Mouse (Mus musculus) hindbrain, embryonic 10.5 days (tissue): ENCODE measurements around the gene Eif1. TPM values are rescaled to one million over a fixed set of nuclear protein-coding genes. Genes with fewer than 3 reads are reported as not detected.
"Not testable (repeated sequence)": the region's sequence is repeated elsewhere in the genome, so short reads cannot be mapped to it uniquely, and the experiment has no call there.

ENCODE experiments used
- DNase-seq: peaks from one replicate; pipeline ENCODE4 v3.0.0-alpha.2; 2017; ENCODE audit warnings: low spot score
- H3K27ac ChIP-seq: fragments of 300-500 bp; sonication (generic); 2 replicates; pipeline ENCODE4 v1.5.1; 2016; ENCODE audit warnings: mild to moderate bottlenecking, moderate library complexity
- H3K27me3 ChIP-seq: fragments of 300-500 bp; sonication (generic); 2 replicates; pipeline ENCODE4 v1.6.1; 2016; ENCODE audit warnings: mild to moderate bottlenecking; ENCODE audit not compliant: poor library complexity, insufficient read depth, severe bottlenecking
- H3K36me3 ChIP-seq: fragments of 300-500 bp; sonication (generic); 2 replicates; pipeline ENCODE4 v1.6.1; 2016; ENCODE audit warnings: mild to moderate bottlenecking, moderate library complexity
- H3K4me1 ChIP-seq: fragments of 300-500 bp; sonication (generic); replicated peaks from 2 replicates; pipeline ENCODE4 v1.6.1; 2016; ENCODE audit warnings: mild to moderate bottlenecking
- H3K4me3 ChIP-seq: fragments of 300-500 bp; sonication (generic); 2 replicates; pipeline ENCODE4 v1.5.1; 2016; ENCODE audit warnings: mild to moderate bottlenecking, moderate library complexity
- H3K9me3 ChIP-seq: fragments of 300-500 bp; sonication (generic); 2 replicates; pipeline ENCODE4 v1.6.1; 2016; ENCODE audit warnings: mild to moderate bottlenecking, moderate library complexity
- WGBS: fragments of 180-500 bp; shearing (Covaris S2); methylation state at CpG from one replicate; pipeline ENCODE4 v1.1.7; 2016; 5-methylcytosine and 5-hydroxymethylcytosine counted together
- polyA plus RNA-seq: library from polyadenylated mRNA; unstranded; fragments of >200 nt; fragmentation: Nextera tagmentation; extraction: Ambion mirVana; gene quantifications from 2 replicates; pipeline ENCODE4 v1.2.1, GENCODE M21; 2016

Eif1 gene
- polyA plus RNA-seq, 1 experiment from 2014 or later: 1,728 TPM

GRCm38 (mm10) chr11:100332766-100333515, 13.3 kb downstream of the Eif1 start:
- 64% methylated on average over 9 of the region's 9 CpGs for WGBS
- Histone ChIP-seq H3K9me3 (no peaks in the 10 kb centered on the region), H3K4me1 (peaks cover 52% of the 10 kb centered on the region), H3K27ac (peak overlapping the region; percentile 66; the same call in 1 of the 2 replicates), H3K27me3 (no peaks in the 10 kb centered on the region), H3K4me3 (no peak overlapping the region), H3K36me3 (no peaks in the 10 kb centered on the region)
- DNase-seq: peak; percentile 16

GRCm38 (mm10) chr11:100333944-100334457, 14.3 kb downstream of the Eif1 start, which contains the start of gene Gast:
Gene Gast (plus strand): TSS chr11:100334407.
- Histone ChIP-seq H3K36me3 (no peaks in the 10 kb centered on the region), H3K27me3 (no peaks in the 10 kb centered on the region), H3K4me3 (no peak within 1 kb of the TSS), H3K4me1 (peaks cover 52% of the 10 kb centered on the region), H3K27ac (0 out of 2 replicates have a peak within 1 kb of the TSS, but pooled peaks have one; percentile 25), H3K9me3 (no peaks in the 10 kb centered on the region)
- DNase-seq: no peak
- 86% methylated on average over 6 of the region's 6 CpGs for WGBS

- peaks cover 43% of the 10 kb centered on the region for H3K4me1 ChIP-seq
- no peaks in the 10 kb centered on the region; the same call in 1 of the 2 replicates for H3K27me3 ChIP-seq
- H3K36me3 ChIP-seq: no peaks in the 10 kb centered on the region
- peak overlapping the region; percentile 2; the same call in 1 of the 2 replicates for H3K27ac ChIP-seq
- H3K4me3 ChIP-seq: no peak overlapping the region
- DNase-seq: peak; percentile 49
- WGBS: 69% methylated on average over 3 of the region's 3 CpGs
- no peaks in the 10 kb centered on the region for H3K9me3 ChIP-seq
These were observed 16.0 kb downstream of the Eif1 start for GRCm38 (mm10) chr11:100335731-100336130.

- Histone ChIP-seq H3K36me3 (peaks cover 10% of the 10 kb centered on the region; the same call in 1 of the 2 replicates), H3K27ac (no peak overlapping the region), H3K9me3 (no peaks in the 10 kb centered on the region), H3K4me3 (no peak overlapping the region), H3K27me3 (no peaks in the 10 kb centered on the region; the same call in 1 of the 2 replicates), H3K4me1 (0 out of 2 replicates have a peak, but pooled peaks cover 4% of the 10 kb centered on the region)
- WGBS: 92% methylated on average over 10 of the region's 10 CpGs
- DNase-seq: no peak
These were observed 24.6 kb downstream of the Eif1 start for GRCm38 (mm10) chr11:100344269-100344668.

GRCm38 (mm10) chr11:100352076-100352857, 32.6 kb downstream of the Eif1 start:
- Histone ChIP-seq H3K4me3 (no peak overlapping the region), H3K27ac (0 out of 2 replicates have a peak overlapping the region, but pooled peaks have one; percentile 20), H3K9me3 (no peaks in the 10 kb centered on the region), H3K36me3 (peaks cover 47% of the 10 kb centered on the region), H3K27me3 (peaks cover 45% of the 10 kb centered on the region), H3K4me1 (peaks cover 41% of the 10 kb centered on the region)
- 42% methylated on average over 10 of the region's 10 CpGs for WGBS
- peak; percentile 37 for DNase-seq

- peak overlapping the region; percentile 85 for H3K4me3 ChIP-seq
- H3K27me3 ChIP-seq: peaks cover 76% of the 10 kb centered on the region
- H3K4me1 ChIP-seq: peaks cover 37% of the 10 kb centered on the region
- H3K27ac ChIP-seq: peak overlapping the region; percentile 93
- 1% methylated on average over 54 of the region's 54 CpGs for WGBS
- DNase-seq: peak; percentile 43
- H3K9me3 ChIP-seq: no peaks in the 10 kb centered on the region
- peaks cover 30% of the 10 kb centered on the region for H3K36me3 ChIP-seq
These were observed 35.7 kb downstream of the Eif1 start for GRCm38 (mm10) chr11:100355151-100355951.

GRCm38 (mm10) chr11:100355972-100356818, 36.5 kb downstream of the Eif1 start, which contains the start of gene Hap1:
Gene Hap1 (minus strand): TSS chr11:100356128.
- WGBS: 2% methylated on average over 49 of the region's 49 CpGs
- H3K4me1 ChIP-seq: peaks cover 37% of the 10 kb centered on the region
- peak within 1 kb of the TSS; percentile 85 for H3K4me3 ChIP-seq
- H3K9me3 ChIP-seq: no peaks in the 10 kb centered on the region
- peaks cover 80% of the 10 kb centered on the region for H3K27me3 ChIP-seq
- peak within 1 kb of the TSS; percentile 93 for H3K27ac ChIP-seq
- DNase-seq: peak; percentile 84
- peaks cover 24% of the 10 kb centered on the region for H3K36me3 ChIP-seq

GRCm38 (mm10) chr11:100356819-100357211, 37.1 kb downstream of the Eif1 start:
- WGBS: 20% methylated on average over 9 of the region's 9 CpGs
- peaks cover 80% of the 10 kb centered on the region for H3K27me3 ChIP-seq
- peaks cover 34% of the 10 kb centered on the region for H3K4me1 ChIP-seq
- no peaks in the 10 kb centered on the region for H3K9me3 ChIP-seq
- H3K27ac ChIP-seq: peak overlapping the region; percentile 93
- H3K4me3 ChIP-seq: peak overlapping the region; percentile 85
- no peak for DNase-seq
- H3K36me3 ChIP-seq: peaks cover 21% of the 10 kb centered on the region

- peaks cover 80% of the 10 kb centered on the region for H3K27me3 ChIP-seq
- peaks cover 28% of the 10 kb centered on the region for H3K4me1 ChIP-seq
- H3K27ac ChIP-seq: no peak overlapping the region
- H3K36me3 ChIP-seq: peaks cover 17% of the 10 kb centered on the region
- no peaks in the 10 kb centered on the region for H3K9me3 ChIP-seq
- DNase-seq: no peak
- no peak overlapping the region for H3K4me3 ChIP-seq
- WGBS: 52% methylated on average over 5 of the region's 5 CpGs
These were observed 37.7 kb downstream of the Eif1 start for GRCm38 (mm10) chr11:100357408-100357807.

- 79% methylated on average over 6 of the region's 6 CpGs for WGBS
- H3K9me3 ChIP-seq: no peaks in the 10 kb centered on the region
- H3K36me3 ChIP-seq: no peaks in the 10 kb centered on the region
- H3K27me3 ChIP-seq: peaks cover 68% of the 10 kb centered on the region
- H3K27ac ChIP-seq: no peak overlapping the region
- no peak overlapping the region for H3K4me3 ChIP-seq
- no peak for DNase-seq
- H3K4me1 ChIP-seq: peaks cover 33% of the 10 kb centered on the region
These were observed 40.5 kb downstream of the Eif1 start for GRCm38 (mm10) chr11:100360175-100360574.

GRCm38 (mm10) chr11:100361059-100361458, 41.4 kb downstream of the Eif1 start:
- not testable (repeated sequence) for H3K4me3 ChIP-seq, DNase-seq, H3K9me3 ChIP-seq, H3K27ac ChIP-seq, H3K36me3 ChIP-seq
- Histone ChIP-seq H3K27me3 (peaks cover 61% of the 10 kb centered on the region), H3K4me1 (peaks cover 28% of the 10 kb centered on the region)
- WGBS: no CpG with 5 or more reads among the region's 13 CpGs
